Mouse (Mus musculus) liver, adult 2 months (tissue): ENCODE measurements around the gene Opn3. TPM values are rescaled to one million over a fixed set of nuclear protein-coding genes. Genes with fewer than 3 reads are reported as not detected.
A peak's percentile ranks its signal among the peaks of the same experiment; 100 is the strongest.

Source experiments
- DNase-seq: peaks from one replicate; pipeline ENCODE4 v3.0.0-alpha.2; 2011; ENCODE audit warnings: low read depth, low spot score; ENCODE audit errors: extremely low read depth
- H3K27ac ChIP-seq: fragments of 200-500 bp; replicated peaks from 2 replicates; pipeline ENCODE4 v1.5.1; 2012; ENCODE audit warnings: low read depth, mild to moderate bottlenecking, control low read depth, inconsistent platforms, low read length; ENCODE audit not compliant: insufficient read depth
- H3K27me3 ChIP-seq: fragments of 200-500 bp; 2 replicates; pipeline ENCODE4 v1.6.1; 2012; ENCODE audit warnings: mild to moderate bottlenecking, moderate library complexity, low read length, inconsistent platforms; ENCODE audit not compliant: control insufficient read depth, insufficient read depth
- H3K36me3 ChIP-seq: fragments of 200-500 bp; 2 replicates; pipeline ENCODE4 v1.6.1; 2012; ENCODE audit warnings: low read length, inconsistent platforms; ENCODE audit not compliant: control insufficient read depth, insufficient read depth
- H3K4me1 ChIP-seq: fragments of 200-500 bp; 2 replicates; pipeline ENCODE4 v1.6.1; 2011; ENCODE audit warnings: low read length; ENCODE audit not compliant: control insufficient read depth, insufficient read depth
- H3K4me3 ChIP-seq: fragments of 200-500 bp; 2 replicates; pipeline ENCODE4 v1.5.1; 2011; ENCODE audit warnings: low read depth, mild to moderate bottlenecking, control low read depth, low read length, moderate library complexity; ENCODE audit not compliant: insufficient read depth
- H3K79me2 ChIP-seq: fragments of 200-500 bp; 2 replicates; pipeline ENCODE4 v1.6.1; 2012; ENCODE audit warnings: inconsistent platforms, mild to moderate bottlenecking, low read length, moderate library complexity; ENCODE audit not compliant: control insufficient read depth, insufficient read depth
- H3K9ac ChIP-seq: fragments of 200-500 bp; 2 replicates; pipeline ENCODE4 v1.6.1; 2012; ENCODE audit warnings: low read depth, mild to moderate bottlenecking, control low read depth, inconsistent platforms, low read length
- CTCF ChIP-seq: fragments of 200-500 bp; IDR thresholded peaks from 2 replicates; pipeline ENCODE4 v1.5.1; 2011; ENCODE audit warnings: low read depth, low read length, control low read depth
- POLR2A ChIP-seq: fragments of 200-500 bp; IDR thresholded peaks from 2 replicates; pipeline ENCODE4 v1.6.1; 2011; ENCODE audit warnings: low read length, control low read depth; ENCODE audit not compliant: insufficient read depth; ENCODE audit errors: extremely low read depth
- WGBS: fragments of 180-500 bp; shearing (Covaris S2); methylation state at CpG from one replicate; pipeline ENCODE4 v1.1.7; 2018; 5-methylcytosine and 5-hydroxymethylcytosine counted together
- polyA plus RNA-seq: library from polyadenylated mRNA; depleted of rRNA; stranded (reverse); fragments of >200 nt; gene quantifications from 2 replicates; pipeline ENCODE4 v1.2.3, GENCODE M21; 2012
- total RNA-seq: library from RNA; depleted of rRNA; stranded (reverse); fragments of >200 nt; gene quantifications from 2 replicates; pipeline ENCODE4 v1.2.3, GENCODE M21; 2014

The Opn3 gene
- total and polyA plus RNA-seq, 2 experiments: 0.18 to 0.28 TPM

GRCm38 (mm10) chr1:175643496-175644265 is 48.9 kb downstream of the Opn3 start:
- H3K9ac ChIP-seq: no peak overlapping the region
- no peak overlapping the region for H3K4me3 ChIP-seq
- peaks cover 53% of the 10 kb centered on the region for H3K36me3 ChIP-seq
- no peak for DNase-seq
- no peaks in the 10 kb centered on the region for H3K79me2 ChIP-seq
- H3K27ac ChIP-seq: no peak overlapping the region
- WGBS: 61% methylated on average over 5 of the region's 5 CpGs
- H3K4me1 ChIP-seq: peaks cover 13% of the 10 kb centered on the region
- no peaks in the 10 kb centered on the region for H3K27me3 ChIP-seq
- TF ChIP-seq POLR2A (no peak), CTCF (no peak)

GRCm38 (mm10) chr1:175640435-175641150 is 52.0 kb downstream of the Opn3 start:
- Histone ChIP-seq H3K9ac (no peak overlapping the region), H3K79me2 (0 out of 2 replicates have a peak, but pooled peaks cover 5% of the 10 kb centered on the region), H3K4me1 (peaks cover 9% of the 10 kb centered on the region; the same call in 1 of the 2 replicates), H3K36me3 (peaks cover 64% of the 10 kb centered on the region), H3K4me3 (no peak overlapping the region), H3K27ac (no peak overlapping the region), H3K27me3 (no peaks in the 10 kb centered on the region)
- DNase-seq: no peak
- 79% methylated on average over 6 of the region's 6 CpGs for WGBS
- no peak for TF ChIP-seq POLR2A
- no peak for TF ChIP-seq CTCF

- WGBS: 57% methylated on average over 7 of the region's 7 CpGs
- Histone ChIP-seq H3K4me3 (no peak overlapping the region), H3K27ac (no peak overlapping the region), H3K4me1 (peaks cover 14% of the 10 kb centered on the region; the same call in 1 of the 2 replicates), H3K27me3 (no peaks in the 10 kb centered on the region), H3K36me3 (peaks cover 60% of the 10 kb centered on the region), H3K9ac (no peak overlapping the region), H3K79me2 (0 out of 2 replicates have a peak, but pooled peaks cover 5% of the 10 kb centered on the region)
- no peak for DNase-seq
- no peak for TF ChIP-seq CTCF
- TF ChIP-seq POLR2A: no peak
These were observed 53.5 kb downstream of the Opn3 start for GRCm38 (mm10) chr1:175639072-175639471.

- H3K27me3 ChIP-seq: no peaks in the 10 kb centered on the region
- peaks cover 9% of the 10 kb centered on the region; the same call in 1 of the 2 replicates for H3K79me2 ChIP-seq
- 74% methylated on average over 7 of the region's 7 CpGs for WGBS
- TF ChIP-seq CTCF (no peak), POLR2A (no peak)
- DNase-seq: no peak
- H3K36me3 ChIP-seq: peaks cover 55% of the 10 kb centered on the region
- H3K27ac ChIP-seq: no peak overlapping the region
- no peak overlapping the region for H3K9ac ChIP-seq
- H3K4me1 ChIP-seq: peaks cover 14% of the 10 kb centered on the region; the same call in 1 of the 2 replicates
- no peak overlapping the region for H3K4me3 ChIP-seq
These were observed 54.9 kb downstream of the Opn3 start for GRCm38 (mm10) chr1:175637677-175638076.

- H3K4me3 ChIP-seq: peak overlapping the region; percentile 94
- TF ChIP-seq CTCF (no peak), POLR2A (no peak)
These were observed 60.1 kb downstream of the Opn3 start for GRCm38 (mm10) chr1:175632470-175632869.

More at GRCm38 (mm10) chr1:175632470-175632869, 60.1 kb downstream of the Opn3 start:
- Histone ChIP-seq H3K9ac (peak overlapping the region; percentile 87), H3K27ac (peak overlapping the region; percentile 99), H3K4me1 (peaks cover 20% of the 10 kb centered on the region; the same call in 1 of the 2 replicates), H3K27me3 (no peaks in the 10 kb centered on the region), H3K79me2 (peaks cover 9% of the 10 kb centered on the region; the same call in 1 of the 2 replicates), H3K36me3 (peaks cover 16% of the 10 kb centered on the region; the same call in 1 of the 2 replicates)
- WGBS: 66% methylated on average over 14 of the region's 14 CpGs
- no peak for DNase-seq
